Mouse (Mus musculus) layer of hippocampus, adult 9-11 months (tissue): ENCODE measurements at regions not wholly inside any gene's neighbourhood (a gene's known extent, or its start where the extent isn't known, plus 50 kb on each side); places are given as distances from the start of the nearest gene placed in this dataset.
A peak's percentile ranks its signal among the peaks of the same experiment; 100 is the strongest.

Experiments used
- DNase-seq: peaks from one replicate; pipeline ENCODE4 v3.0.0; 2022

- DNase-seq: no peak
Measured at GRCm38 (mm10) chr11:31784332-31784901, 87.6 kb upstream of the Cpeb4 start.

- no peak for DNase-seq
Measured at GRCm38 (mm10) chr11:31785160-31785559, 86.9 kb upstream of the Cpeb4 start.

- DNase-seq: no peak
Measured at GRCm38 (mm10) chr11:31787376-31787775, 84.6 kb upstream of the Cpeb4 start.

GRCm38 (mm10) chr11:31787917-31788703, 83.9 kb upstream of the Cpeb4 start:
- DNase-seq: no peak

- no peak for DNase-seq
Measured at GRCm38 (mm10) chr11:31789967-31790366, 82.0 kb upstream of the Cpeb4 start.

- DNase-seq: no peak
Measured at GRCm38 (mm10) chr11:31791264-31791663, 80.7 kb upstream of the Cpeb4 start.

- DNase-seq: no peak
Measured at GRCm38 (mm10) chr11:31795084-31795483, 76.9 kb upstream of the Cpeb4 start.

- peak; percentile 64 for DNase-seq
Measured at GRCm38 (mm10) chr11:31796245-31796644, 75.8 kb upstream of the Cpeb4 start.

GRCm38 (mm10) chr11:31801575-31801974, 70.4 kb upstream of the Cpeb4 start:
- no peak for DNase-seq

- DNase-seq: peak; percentile 41
Measured at GRCm38 (mm10) chr11:31803319-31803891, 68.6 kb upstream of the Cpeb4 start.

GRCm38 (mm10) chr11:31804518-31804917, 67.5 kb upstream of the Cpeb4 start:
- no peak for DNase-seq

GRCm38 (mm10) chr11:31807461-31808215, 64.4 kb upstream of the Cpeb4 start:
- DNase-seq: peak; percentile 68

- no peak for DNase-seq
Measured at GRCm38 (mm10) chr11:31808216-31808838, 63.7 kb upstream of the Cpeb4 start.

- no peak for DNase-seq
Measured at GRCm38 (mm10) chr11:31810011-31810786, 61.8 kb upstream of the Cpeb4 start.

GRCm38 (mm10) chr11:31812215-31812614, 59.8 kb upstream of the Cpeb4 start:
- peak; percentile 44 for DNase-seq

- DNase-seq: no peak
Measured at GRCm38 (mm10) chr11:31814616-31815015, 57.4 kb upstream of the Cpeb4 start.

GRCm38 (mm10) chr11:31815855-31816488, 56.0 kb upstream of the Cpeb4 start:
- DNase-seq: peak; percentile 44

GRCm38 (mm10) chr11:31818032-31818431, 54.0 kb upstream of the Cpeb4 start:
- no peak for DNase-seq

GRCm38 (mm10) chr11:31819964-31820363, 52.0 kb upstream of the Cpeb4 start:
- no peak for DNase-seq

- DNase-seq: no peak
Measured at GRCm38 (mm10) chr11:31821479-31822411, 50.3 kb upstream of the Cpeb4 start.
